Mouse (Mus musculus) cerebellum, adult 2 months (tissue): ENCODE data around the gene Odaph.

Source experiments
- CTCF ChIP-seq: fragments of 200-500 bp; IDR thresholded peaks from 2 replicates; pipeline ENCODE4 v1.5.1; 2011; ENCODE audit warnings: low read depth, mild to moderate bottlenecking, control low read depth, low read length, moderate library complexity, borderline replicate concordance; ENCODE audit not compliant: insufficient read depth
- POLR2A ChIP-seq: fragments of 200-500 bp; IDR thresholded peaks from 2 replicates; pipeline ENCODE4 v1.6.1; 2011; ENCODE audit warnings: low read length, control low read depth, borderline replicate concordance; ENCODE audit not compliant: insufficient read depth

DNA sequence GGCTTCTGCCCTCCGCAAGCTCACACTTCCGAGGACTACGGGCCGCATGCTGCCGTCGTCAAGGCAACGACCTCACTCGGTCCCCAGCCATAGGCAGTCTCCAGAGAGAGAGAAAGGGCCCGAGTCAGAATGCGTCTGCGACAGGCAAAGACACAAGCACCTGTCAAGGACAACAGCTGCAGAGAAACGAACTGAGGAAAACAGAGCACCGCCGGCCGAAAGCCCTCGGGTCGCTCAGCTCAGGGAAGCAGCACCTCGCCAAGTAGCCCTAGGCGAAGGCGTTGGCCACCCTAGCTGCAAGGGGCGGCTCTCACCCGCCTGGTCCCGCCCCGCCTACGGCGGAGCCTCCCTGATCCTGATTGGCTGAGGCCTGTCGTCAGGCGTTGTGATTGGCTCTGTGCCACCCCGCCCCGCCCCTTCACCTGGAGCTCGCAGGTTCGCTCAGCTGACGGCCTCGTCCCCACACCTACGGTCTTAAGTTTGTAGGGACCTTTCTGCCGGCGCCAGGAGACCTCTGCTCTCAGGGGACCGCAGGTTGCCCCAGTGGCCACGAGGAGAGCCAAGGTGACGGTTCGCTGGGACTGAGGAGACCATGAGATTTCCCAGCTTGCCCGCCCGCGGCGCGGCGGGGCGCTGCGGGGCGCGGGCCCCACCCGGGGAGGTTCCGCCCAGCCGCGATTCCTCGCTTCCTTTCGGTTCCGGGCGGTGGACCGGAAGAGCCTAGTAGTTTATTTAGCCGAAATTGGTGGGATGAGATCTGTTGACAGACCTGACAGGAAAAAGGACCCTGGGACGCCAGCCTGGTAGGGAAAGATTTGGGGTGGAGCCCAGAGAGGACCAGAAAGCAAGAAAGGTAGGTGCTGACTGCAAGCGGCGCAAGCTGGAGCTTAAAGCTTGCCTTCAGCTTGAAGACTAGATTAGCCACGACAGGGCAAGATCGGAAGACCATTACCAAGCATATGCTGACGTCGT lies 55.4 kb downstream of the Odaph start:
- TF ChIP-seq CTCF = no peak
- peak; percentile 65; the same call in 1 of the 2 replicates for TF ChIP-seq POLR2A
